Mouse (Mus musculus) kidney, postnatal 4 days (tissue): Measurements from ENCODE around the gene Cxcl2.
A peak's percentile ranks its signal among the peaks of the same experiment; 100 is the strongest.

Source experiments
- DNase-seq, 2 experiments: peaks; one replicate each; pipeline ENCODE4 v3.0.0; 2021; ENCODE audit warnings: mixed read lengths in 2 of 2

Cxcl2 gene

DNA sequence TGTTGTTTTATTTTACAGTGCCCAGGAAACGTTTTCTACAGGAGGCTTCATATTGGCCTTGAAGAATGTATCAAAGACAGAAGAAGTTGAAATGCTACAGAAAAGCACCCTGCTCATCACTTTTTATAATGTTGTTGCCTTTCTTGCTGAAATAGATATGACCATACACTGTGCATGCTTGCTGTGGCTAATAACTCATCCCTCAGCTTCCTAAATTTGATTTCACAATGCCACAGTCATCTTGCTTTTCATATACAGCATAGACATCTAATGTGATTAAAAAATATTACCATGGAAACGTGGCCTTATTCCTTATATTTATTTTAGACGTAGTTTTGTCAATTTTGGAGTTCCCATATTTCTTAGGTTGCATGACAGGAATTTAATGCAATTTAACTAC, 6.2 kb upstream of the Cxcl2 start:
- no peak for DNase-seq

DNA sequence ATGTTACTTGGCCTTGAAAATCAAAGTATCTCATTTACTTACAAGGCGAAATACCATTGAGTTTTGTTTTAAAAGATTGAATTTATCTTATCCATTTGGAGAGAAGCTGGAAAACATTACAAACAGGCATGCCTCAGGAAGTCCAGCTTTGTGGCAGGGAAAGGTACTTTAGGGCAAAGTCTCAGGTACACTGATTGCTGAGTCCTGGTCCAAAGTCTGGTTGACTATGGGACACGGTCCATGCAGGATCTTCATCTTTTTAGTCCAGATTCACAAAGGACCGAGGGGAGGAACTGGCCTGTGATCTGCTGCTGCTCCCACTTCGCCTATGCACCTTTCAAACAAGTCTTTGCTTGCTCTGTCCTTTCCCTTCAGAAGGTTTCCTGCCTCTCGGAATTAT, 4.4 kb upstream of the Cxcl2 start:
- no peak for DNase-seq

DNA sequence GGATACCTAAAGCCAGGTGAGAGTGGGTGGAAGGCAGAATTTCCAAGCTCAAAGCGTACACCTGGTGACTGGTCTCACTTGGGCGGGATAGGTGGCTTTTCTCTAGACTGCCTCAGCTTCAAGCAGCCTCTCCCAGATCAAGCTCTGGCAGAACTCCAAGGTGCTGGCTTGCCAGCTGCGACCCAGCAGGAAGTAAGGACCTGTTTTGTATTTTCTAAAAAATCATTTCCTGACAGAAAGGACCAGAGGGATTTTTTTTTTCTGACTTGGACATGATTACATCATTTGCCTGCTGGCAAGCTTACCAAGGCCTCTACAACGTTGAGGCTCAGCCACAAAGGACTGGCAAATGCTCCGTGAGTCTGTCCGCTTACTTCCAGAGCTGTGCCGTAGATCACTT, 3.5 kb upstream of the Cxcl2 start:
- DNase-seq, result peak; percentile 55 to 65

- DNase-seq, result no peak
Observed at GRCm38 (mm10) chr5:90900688-90901087, 3.0 kb upstream of the Cxcl2 start.

DNA sequence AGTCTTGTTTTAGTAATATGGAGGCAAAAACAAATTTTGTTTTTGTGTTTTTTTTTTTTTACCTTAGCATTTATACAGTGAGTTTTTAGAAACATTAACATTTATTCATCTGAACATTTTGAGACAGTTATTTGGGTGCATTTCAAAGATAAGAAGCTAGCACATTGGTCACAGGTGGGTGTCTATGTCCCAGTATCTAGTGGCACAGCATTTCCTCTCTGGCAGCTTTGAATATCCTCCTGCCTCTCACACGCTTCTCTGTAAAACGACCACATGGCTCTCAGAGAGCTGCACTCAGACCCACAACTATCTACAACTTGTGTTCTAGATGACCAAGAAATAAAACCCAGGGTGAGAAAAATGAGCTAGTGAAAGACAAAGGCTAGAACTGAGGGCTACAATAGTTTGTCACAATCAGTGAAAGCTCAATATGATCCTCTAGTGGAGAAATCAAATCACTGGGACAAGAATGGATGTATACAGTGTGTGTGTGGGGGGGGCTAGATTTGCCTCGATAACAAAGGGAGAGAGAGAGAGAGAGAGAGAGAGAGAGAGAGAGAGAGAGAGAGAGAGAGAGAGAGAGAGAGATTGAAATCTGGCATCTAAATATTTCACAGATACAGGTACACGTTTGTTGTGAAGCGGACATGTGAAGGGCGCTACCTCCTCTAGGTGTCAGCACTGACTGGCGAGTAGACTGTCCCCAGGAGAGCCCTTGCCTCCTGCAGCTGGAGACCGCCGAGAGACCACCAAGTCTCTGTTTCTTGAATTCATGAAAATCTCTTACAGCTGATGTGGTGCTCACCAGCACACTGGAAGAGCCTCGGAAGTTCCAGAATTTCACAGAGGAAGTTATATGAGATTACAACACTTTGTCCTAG, 1.1 kb upstream of the Cxcl2 start:
- peak; percentile 31 to 54 for DNase-seq

DNA sequence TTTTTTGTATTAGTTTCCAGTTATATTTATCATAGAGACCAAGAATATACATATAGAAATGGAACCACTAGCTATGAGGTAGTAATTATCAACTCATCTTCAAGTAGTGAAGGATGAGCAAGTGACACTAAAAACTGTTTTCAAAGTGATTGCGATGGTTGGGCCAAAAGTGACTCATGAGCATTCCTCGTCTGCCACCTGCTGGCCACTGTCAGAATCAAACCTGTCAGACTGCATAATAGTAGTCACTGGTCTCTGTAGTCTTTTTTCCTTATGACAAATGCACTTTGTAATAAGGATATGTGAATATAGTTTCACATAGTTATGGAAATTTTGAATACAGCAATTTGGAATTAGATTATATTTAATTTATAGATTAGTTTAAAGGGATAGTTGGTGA, 5.3 kb downstream of the Cxcl2 start:
- peak; percentile 80 to 81 for DNase-seq

- DNase-seq, result no peak
Observed at GRCm38 (mm10) chr5:90919495-90919894, 15.8 kb downstream of the Cxcl2 start.

DNA sequence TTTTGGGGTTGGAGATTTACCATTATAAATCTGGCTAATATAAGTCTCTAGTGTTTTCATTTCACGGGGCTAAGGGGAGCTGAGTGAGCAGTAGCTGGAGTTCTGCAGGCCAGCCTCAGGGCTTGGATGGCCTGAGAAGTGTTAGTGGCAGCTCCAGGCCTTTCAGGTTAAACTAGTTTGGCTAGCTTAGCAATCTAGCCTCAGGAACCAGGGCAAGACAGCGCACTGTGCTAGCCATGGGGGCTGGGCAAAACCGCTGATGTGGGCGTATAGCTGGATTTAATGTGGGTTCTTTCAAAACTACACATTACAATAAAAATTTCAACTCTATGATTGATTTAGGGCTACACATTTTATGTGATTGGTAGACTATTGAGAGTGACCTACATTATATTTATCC, 19.3 kb downstream of the Cxcl2 start:
- no peak for DNase-seq

GRCm38 (mm10) chr5:90930546-90930945, 26.9 kb downstream of the Cxcl2 start:
- no peak for DNase-seq

DNA sequence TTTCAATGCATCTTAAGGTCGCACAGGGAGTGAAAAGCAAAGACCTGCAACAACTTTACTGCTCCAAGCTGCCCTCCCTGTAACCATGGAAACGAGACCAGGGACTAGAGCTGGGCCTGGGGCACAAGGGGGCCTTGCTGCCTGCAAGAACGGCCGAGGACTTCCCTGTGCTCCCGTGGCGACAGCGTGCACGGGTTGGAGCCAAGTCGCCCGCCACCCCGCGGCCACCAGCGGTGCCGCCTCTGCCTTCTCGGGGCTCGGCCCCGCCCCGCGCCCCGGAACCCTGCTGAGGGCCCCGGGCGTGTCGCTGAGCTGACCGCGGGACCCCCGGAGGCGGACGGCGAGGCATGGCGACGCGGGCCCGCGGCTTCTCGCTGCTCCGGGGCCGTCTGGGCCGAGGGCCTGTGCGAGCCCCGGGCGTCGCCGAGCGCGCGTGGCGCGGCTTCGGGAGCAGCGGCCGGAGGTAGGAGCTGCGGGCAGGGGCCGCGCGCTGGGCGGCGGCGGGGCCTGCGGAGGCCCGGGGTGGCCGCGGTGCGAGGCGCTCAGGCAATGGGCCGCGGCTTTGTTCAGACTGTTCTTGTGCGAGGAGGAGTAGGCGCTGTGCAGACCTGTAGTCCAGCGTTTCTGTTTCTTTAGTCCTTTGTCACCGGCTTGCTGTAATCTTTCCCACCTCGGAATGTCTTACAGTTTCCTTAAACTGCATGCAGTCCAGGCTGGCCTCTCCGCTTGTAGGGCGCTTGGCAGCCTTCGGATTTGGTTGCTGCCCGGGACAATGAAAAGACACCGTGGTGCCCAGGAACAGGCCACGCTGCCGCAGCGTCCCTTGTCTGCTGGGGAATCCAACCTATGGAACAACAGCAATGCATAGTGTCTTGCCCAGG, 27.5 kb downstream of the Cxcl2 start, which contains the start of gene Mthfd2l:
Gene Mthfd2l, plus strand, starts transcription at position 147 of the 881 bp plus-strand sequence.
- DNase-seq, result peak; percentile 90 to 94

DNA sequence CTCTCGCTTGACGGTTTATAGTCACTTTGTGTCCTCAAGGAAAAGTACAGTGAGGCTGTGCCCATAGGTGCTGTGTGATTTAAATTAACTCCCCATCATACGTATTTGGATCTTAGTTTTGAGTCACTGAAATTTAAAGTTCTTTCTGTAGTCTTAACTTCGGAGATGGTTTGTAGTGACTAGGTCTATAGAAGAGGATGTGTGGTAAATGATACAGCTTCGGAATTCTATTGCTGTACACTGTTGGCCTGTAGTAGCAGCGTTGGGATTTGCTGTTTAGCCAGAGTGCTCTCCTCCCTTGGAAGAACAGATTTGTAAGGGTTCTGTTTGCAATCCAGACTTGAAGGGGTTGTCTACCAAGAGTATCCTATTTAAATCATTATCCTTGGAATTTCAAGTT, 28.2 kb downstream of the Cxcl2 start:
- DNase-seq, result no peak

- no peak for DNase-seq
Observed at GRCm38 (mm10) chr5:90936706-90937105, 33.0 kb downstream of the Cxcl2 start.

DNA sequence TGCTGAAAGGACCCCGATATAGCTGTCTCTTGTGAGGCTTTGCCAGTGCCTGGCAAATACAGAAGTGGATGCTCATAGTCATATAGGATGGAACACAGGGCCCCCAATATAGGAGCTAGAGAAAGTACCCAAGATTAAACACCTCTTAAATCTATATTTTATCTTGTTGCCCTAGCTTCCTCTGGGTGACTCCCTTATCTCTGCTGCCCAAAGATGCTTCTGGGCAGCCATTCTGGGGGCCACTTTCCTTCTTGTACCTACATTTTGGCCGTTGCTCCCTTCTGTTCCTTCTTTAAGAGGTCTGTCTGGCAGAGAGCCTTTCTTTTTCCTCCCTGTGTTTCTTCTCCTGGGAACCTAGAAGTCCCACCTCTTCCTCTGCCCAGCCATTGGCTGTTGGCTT, 41.8 kb downstream of the Cxcl2 start:
- DNase-seq, result no peak

DNA sequence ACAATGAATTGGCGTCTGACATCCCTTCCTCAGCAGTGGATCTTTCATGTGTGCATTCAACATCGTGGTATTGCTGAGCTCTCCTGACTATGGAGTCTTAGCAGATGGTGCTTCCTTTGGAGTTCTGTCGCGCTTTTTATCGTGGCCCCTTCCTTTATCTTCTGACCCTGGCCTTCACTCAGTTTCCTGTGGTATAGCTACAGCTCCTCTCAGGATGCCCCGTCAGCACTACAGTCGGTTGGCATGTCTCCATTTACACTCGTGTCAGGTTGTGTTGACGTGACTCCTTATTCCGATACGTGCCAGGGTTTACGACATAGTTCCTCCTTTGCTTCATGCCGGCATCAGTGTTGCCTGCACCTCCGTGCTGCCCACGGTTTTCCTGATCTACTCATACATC, 45.8 kb downstream of the Cxcl2 start:
- no peak for DNase-seq

GRCm38 (mm10) chr5:90951475-90951874, 47.8 kb downstream of the Cxcl2 start:
- DNase-seq, result peak in 1 of 2 experiments; percentile 36

GRCm38 (mm10) chr5:90952731-90953481, 49.2 kb downstream of the Cxcl2 start:
- no peak for DNase-seq
